Mouse (Mus musculus): ENCODE measurements around the gene Cdc26. TPM values are rescaled to one million over a fixed set of nuclear protein-coding genes. Genes with fewer than 3 reads are reported as not detected.
A peak's percentile ranks its signal among the peaks of the same experiment; 100 is the strongest.

The Cdc26 gene
- 10 to 100 TPM; 46.9 to 49.1 TPM for total RNA-seq (2021)
- long read RNA-seq, experiment 1, transcript Cdc26-201 (4 exons, 819 nt), result major isoform, 19 of 25 reads
- long read RNA-seq, experiment 1, partial matches to known transcripts, result 0 of 25 reads
- long read RNA-seq, experiment 1, other reads (novel, unspliced or antisense), result 3 of 25 reads
- long read RNA-seq, experiment 2, transcript Cdc26-201 (4 exons, 819 nt), result major isoform, 26 of 30 reads
- long read RNA-seq, experiment 2, partial matches to known transcripts, result 0 of 30 reads
- long read RNA-seq, experiment 2, other reads (novel, unspliced or antisense), result 3 of 30 reads

DNA sequence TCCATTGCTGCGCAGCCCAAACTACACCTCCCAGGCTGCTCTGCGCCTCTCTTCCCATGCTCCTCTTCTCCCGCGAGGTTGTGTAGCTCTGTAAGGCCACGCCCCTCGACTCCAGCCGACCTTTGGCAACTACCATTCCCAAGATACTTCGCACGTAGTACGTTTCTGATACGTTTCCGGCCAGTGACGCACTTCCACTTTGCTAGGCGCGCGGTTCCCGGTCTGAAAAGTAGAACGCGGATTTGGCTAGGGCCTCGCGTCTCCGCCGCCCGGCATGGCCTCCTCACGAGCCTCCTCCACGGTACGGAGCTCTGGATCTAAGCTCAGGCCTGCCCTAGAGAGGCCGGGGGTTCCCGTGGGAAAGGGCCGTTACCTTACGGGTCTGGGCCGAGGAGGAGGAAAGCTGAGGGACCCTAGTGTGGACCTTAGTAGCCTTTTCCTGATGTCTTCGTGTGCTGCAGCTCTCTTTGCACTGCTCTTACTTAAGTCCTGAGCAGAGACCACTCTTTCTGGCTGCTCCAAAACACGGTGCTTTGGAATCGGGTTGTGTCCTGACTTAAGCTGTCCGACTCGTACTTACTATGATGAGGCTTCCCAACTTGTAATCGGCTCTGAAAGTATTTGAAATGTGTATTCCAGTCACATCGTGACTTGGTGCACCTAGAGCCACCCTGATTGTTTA lies at the start of gene Cdc26, which contains the start of gene Prpf4:
TSS of gene Cdc26 (minus strand) at position 42 of the 682 bp plus-strand sequence.
TSS of gene Prpf4 (plus strand) at position 197 of the 682 bp plus-strand sequence.
- DNase-seq, result peak; percentile 98 to 99

DNA sequence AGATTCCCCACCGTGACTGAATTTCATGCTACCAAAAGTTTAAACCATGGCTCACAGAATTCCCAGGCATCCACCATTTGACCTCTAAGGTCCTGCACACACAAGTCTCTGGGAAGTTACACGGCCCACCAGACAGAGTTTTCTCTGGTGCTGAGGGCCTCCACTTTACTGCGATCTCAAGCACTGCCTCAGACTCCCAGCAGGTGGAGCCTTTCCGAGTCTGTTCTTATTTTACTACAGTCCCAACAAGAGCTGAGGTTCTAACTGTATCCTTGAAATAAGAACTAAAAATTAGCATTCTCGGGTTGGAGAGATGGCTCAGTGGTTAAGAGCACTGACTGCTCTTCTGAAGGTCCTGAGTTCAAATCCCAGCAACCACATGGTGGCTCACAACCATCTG lies 46.6 kb upstream of the Cdc26 start:
- peak; percentile 22 to 56 for DNase-seq

DNA sequence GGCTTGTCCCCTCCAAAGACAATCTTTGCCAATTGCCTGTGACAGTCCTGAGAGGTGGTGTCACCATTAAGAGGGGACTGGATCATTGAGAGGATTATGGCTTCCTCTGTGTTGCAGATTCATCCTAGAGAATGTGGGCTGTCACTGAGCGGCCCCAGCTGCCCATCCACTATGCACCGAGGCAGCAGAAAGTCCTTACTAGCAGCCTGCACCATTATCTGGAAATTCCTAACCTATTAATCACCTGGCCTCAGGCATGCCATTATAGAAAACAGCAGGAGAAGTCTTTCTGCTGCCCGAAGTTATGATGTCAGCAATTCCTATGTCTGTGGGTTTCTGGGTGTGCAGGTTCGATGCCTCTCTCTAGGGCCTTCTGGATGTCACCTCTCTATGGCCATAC lies 32.5 kb upstream of the Cdc26 start:
- DNase-seq, result no peak

DNA sequence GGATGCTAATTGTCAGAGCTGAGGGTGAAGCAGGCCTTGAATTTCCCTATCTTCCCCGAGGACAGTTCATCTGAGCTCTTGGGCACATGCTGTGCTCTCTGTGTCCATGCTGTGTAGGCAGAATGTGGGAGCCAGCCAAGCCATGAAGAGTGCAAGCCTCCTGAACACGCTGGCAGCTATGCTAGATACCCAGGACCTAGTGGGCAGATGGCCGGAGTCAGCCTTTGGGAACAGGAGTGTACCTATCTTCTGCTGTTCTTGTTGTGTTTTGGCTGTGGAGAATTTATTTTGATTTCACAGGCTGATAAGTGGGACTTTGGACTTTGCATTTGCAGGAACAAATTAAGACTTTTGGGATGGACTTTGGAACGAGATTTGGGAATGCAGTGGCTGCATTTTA lies 32.1 kb upstream of the Cdc26 start:
- DNase-seq, result no peak

DNA sequence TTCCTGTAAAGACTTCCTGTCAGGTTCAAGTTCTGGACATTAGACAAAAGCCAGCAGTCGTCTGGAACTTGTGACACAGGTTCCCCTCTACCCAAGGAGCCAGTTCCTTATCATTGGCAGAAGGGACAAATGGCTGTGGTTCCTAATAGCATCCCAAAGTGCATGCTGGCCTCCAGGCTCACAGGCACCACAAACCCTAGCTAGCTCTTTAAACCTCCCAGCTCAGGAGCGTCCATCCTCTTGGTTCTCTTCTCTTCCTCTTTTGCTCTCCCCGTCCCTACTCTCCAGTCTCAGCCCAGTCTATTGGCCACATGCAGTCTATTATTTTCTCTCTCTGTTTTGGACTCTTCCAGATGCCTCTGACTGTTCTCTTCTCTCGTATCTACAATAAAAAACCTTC lies 31.4 kb upstream of the Cdc26 start:
- DNase-seq, result no peak

DNA sequence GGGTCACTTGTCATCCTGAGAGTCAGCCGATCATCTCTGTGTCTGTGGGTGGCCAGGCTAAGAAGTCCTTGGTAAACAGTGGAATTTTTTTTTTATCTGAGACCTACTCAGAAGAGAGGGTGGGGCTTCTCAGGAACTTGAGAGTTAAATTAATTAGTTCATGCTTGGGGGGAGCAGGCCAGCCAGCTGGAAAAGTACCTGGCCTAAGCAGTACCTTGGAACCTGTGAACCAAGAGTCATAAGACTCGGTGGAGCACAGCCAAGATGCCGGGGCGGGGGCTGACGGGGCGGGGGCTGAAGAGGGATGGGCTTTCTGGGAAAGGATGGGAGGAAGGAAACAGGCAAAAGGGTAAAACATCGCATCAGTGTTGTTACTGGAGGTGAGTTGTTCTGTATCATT lies 29.4 kb upstream of the Cdc26 start:
- DNase-seq, result no peak

DNA sequence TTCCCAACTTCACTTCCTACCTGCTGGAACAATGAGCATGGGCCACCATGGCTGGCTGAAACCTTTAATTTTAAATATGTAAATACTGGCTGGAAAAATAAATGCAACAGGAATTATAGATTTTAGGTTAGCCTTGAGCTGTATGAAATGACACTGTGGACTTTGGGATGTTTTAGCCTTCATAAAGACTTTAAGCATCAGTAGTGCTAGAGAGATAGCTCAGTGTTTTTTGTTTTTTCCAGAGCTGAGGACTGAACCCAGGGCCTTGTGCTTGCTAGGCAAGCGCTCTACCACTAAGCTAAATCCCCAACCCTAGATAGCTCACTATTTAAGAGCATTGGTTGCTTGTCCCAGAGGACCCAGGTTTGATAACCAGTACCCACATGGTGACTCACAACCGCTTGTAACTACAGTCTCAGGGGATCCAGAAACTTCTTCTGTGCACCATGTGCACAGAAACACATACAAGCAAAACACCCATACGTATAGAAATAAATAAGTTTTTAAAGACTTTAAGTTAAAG lies 28.9 kb upstream of the Cdc26 start:
- DNase-seq, result no peak

DNA sequence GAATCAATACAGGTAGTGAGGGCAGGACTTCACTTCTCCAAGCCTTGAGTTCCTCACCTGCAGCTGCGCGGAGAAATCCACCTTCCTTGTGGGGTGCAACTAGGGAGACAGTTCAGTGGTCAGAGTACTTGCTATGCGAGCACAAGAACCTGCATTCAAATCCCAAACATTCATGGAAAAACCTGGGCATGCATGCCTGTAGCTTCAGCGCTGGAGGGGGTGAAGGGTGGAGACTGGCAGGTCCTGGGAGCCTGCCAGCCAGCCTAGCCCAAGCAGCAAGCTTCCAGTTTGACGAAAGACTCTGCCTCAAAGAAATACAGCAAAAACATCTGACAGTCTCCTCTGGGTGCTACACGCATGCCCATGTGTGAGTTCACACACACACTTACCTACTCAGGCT lies 26.6 kb upstream of the Cdc26 start, which contains the start of gene Rnf183:
TSS of gene Rnf183 (minus strand) at position 172 of the 400 bp plus-strand sequence.
- DNase-seq, result no peak

DNA sequence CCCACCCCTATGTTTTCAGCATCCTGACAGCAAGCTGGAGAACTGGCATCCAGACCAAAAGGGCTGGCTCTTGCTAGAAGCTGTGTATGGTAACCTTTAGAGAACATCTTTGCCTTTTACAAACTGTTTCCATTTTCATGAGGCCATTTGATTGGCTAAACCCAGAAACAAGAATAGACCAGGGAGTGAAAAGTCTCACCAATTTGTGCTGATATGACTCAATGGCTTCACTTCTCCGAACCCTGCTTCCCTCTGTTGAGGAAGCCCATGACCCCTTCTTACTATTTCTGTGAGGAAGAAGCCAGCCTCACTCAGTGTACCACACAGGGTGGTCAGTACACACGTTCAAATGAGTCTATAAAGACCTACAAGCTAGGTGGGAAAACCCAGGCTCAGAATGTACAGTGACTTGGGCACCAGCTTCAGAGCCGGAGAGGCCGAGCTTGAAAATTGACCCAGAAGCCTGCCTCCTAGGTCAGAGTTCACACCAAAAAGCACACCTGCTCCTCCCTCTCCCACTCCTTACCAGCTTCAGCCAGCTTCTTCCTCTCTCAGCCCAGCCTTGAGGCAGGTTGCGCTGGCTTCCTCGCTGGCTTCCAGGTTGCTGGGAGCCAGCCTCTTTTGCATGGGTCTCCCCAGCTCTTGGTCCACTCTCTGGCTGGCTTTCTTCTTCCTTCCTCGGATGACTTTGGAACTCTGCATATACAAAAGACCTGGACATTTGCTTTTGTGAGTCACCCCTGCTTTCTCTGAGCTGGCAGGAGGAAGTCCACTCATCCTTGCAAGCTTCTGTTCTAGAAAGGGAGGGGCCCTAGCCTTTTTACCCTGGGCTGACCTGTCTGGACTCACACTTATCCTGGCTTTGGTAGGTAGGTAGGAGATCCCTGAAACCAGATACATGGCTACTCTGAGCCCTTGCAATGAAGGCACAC lies 25.8 kb upstream of the Cdc26 start:
- no peak for DNase-seq

DNA sequence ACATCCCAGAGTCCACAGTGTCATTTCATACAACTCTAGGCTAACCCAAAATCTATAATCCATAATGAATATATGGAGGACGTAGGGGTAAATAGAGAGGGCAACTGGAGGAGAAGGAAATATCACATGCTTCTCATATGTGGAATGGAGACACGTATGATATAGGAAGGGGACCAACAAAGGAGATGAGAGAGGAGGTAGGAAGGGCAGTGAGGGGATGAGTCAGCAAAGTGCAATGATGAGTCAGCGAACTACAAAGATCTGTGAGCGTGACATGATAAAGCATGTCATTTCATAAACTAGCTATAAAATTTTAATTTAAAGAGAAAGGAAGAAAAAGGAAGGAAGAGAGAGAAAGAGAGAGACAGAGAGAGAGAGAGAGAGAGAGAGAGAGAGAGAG lies 23.1 kb upstream of the Cdc26 start:
- no peak for DNase-seq

DNA sequence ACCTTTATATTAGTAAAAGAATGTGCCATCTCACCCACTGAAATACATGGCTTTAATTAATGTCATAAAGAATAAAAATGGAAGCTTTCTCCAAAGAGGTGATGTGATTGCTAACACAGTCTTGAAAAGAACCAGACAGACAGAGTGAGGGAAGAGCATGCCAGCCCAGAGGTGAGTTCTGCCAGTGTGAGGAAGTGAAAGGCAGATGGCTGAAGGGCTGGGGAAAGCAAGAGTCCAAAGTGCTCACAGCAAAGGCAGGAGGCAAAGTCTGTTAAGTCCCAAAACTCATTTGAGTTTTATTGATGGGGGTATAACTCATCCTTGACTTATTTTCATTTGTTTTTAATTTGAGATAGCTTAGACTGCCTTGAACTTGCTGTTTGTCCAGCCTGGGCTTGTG lies 22.2 kb upstream of the Cdc26 start:
- DNase-seq, result no peak

DNA sequence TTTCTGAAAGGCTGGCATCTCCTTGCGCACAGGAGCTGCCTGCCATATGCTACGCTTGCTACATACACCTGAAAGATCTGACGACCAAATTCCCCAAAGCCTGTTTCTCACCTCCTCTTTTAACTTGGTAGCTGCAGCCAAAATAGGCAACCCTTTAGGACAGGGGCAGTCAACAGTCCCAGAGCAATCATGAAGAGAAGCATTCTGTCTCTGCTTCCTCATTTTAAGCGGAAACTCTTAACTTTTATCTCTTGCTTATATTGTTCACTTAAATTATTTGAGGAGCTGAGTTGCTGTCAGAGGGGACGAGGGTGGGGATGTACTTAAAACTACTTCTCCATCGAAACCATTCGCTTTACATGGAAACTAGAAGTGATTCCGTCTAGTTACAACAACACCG lies 21.2 kb upstream of the Cdc26 start:
- no peak for DNase-seq

DNA sequence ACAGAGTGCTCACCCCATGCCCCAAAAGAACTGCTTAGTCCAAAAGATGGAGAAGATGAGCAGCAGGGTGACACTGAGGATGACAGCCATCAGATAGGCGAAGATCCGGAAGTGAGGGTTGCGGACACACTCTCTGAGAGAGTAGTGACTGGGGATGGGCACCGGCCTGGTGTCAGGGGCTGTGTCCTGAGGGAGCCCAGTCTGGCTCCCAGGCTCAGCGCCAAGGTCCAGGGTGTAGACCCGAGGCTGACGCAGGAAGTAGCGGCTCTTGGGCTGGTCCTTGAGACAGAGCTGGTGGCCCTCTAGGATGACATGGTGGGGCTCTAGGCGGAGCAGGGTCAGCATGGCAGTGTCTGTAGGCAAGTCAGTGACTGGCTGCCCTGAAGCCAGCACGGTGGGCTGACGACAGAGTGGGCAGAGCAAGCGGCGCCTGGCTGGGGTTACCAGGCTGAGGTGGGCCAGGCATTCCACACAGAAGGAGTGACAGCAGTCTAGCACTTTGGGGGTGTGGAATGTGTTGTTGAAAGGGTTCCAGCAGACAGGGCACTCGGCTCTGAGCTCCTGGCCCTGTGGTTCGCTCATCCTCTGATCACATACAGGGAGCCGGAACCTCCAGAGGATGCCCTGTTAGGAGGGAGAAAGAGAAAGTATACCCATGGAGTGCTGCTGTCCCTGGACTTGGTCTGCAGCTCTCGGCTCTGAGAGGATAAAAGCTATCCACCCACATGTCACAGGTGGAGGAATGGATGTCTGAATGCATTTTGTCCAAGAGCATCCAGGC lies 19.7 kb upstream of the Cdc26 start:
- DNase-seq, result no peak

DNA sequence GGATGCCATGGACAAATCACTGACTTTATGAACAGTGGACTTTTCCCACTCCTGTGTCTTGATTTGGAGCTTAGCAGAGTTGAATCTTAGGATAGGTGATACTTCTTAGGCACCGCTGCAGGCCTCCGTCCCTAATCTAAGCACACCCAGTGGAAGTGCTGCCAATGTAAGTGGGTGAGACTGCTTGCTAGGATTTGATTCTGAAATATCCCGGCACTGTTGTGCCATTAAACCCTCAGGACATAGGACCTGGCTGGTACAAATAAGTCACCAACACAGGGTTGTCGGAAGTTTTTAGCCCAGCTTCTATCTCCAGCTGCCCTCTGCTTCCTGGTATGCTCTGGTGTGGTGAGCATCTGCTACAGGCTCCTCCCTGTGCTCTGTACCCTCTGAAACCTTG lies 17.4 kb upstream of the Cdc26 start:
- DNase-seq, result no peak

DNA sequence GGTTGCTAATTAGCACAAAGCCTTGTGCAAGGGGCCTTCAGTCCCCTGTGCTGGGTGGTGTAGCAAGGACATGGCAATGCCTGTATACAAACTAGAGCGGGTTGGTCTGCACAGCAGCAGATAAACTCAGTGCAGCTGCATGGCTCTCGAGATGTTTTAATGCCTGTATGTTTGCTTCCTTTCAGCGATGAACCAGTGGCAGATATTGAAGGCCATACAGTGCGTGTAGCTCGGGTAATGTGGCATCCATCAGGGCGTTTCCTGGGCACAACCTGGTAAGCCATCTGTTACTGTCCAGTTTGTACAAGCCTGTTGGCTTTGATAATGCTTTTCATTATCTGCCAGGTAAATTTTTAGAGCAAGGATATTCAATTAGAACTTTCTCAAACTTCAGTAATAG lies 10.6 kb upstream of the Cdc26 start:
- no peak for DNase-seq

DNA sequence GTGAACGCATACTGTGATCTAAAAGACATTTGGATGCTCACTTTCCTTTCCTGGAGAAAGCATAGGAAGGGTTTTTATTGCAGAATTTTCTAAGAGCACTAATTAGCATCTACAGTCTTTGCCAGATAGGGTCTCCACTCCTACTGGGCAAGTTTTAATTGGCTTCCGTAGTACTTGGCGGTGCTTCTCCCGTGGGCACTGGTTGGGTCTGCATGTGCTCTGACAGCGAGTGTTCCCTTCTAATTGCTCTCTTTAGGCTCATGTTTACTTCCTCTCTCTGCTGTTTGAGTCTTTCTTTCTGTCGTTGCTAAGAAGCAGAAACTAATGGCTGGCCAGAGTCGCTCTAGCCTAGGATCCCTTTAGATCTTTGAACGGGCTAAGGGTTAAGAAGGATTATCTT lies 10.0 kb upstream of the Cdc26 start:
- DNase-seq, result no peak

DNA sequence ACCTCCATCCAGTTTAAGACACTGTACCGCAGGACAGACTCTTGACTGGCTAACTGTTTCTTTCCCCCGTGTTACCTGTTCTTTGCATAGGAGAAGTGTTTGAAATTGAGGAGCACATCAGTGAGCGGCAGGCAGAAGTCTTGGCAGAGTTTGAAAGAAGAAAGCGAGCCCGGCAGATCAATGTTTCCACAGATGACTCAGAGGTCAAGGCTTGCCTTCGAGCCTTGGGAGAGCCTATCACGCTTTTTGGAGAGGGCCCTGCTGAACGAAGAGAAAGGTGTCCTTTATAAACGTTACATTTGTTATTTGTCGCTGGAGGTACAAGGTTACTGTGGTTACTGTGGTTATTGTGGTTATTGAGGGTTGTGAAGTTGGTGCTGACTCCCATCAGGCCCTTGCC lies 3.2 kb upstream of the Cdc26 start:
- DNase-seq, result no peak

DNA sequence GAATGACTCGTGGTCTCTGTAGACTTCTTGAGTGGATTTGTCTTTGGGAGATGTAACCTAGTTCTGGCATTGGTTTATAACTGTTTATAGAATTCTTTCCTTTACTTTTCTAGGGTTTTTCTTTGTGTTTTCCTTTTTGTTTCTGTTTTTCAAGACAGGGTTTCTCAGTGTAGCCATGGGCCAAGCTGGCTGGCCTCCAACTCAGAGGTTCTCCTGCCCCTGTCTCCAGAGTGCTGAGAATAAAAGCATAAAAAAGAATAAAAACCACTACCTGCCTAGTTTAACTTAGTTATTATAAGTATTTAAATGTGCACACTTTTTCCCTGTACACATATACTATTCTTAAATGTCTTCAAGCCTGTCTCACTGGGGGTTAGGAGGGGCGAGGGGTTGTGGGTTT lies 1.9 kb upstream of the Cdc26 start:
- no peak for DNase-seq

DNA sequence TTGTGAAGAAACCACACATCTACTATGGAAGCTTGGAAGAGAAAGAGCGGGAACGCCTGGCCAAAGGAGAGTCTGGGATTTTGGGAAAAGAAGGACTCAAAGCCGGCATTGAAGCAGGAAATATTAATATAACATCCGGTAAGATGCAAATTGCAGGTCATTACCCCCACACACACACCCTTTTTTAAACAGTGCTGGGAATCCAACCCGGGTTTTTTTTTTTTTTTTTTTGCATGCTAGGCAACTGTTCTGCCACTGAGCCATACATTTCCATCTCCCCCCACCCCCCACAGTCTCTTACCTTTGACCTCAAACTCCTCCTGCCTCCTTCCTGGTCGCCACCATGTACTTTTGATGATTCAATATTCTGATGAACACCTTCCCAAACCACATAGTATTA lies 1.2 kb upstream of the Cdc26 start:
- no peak for DNase-seq

DNA sequence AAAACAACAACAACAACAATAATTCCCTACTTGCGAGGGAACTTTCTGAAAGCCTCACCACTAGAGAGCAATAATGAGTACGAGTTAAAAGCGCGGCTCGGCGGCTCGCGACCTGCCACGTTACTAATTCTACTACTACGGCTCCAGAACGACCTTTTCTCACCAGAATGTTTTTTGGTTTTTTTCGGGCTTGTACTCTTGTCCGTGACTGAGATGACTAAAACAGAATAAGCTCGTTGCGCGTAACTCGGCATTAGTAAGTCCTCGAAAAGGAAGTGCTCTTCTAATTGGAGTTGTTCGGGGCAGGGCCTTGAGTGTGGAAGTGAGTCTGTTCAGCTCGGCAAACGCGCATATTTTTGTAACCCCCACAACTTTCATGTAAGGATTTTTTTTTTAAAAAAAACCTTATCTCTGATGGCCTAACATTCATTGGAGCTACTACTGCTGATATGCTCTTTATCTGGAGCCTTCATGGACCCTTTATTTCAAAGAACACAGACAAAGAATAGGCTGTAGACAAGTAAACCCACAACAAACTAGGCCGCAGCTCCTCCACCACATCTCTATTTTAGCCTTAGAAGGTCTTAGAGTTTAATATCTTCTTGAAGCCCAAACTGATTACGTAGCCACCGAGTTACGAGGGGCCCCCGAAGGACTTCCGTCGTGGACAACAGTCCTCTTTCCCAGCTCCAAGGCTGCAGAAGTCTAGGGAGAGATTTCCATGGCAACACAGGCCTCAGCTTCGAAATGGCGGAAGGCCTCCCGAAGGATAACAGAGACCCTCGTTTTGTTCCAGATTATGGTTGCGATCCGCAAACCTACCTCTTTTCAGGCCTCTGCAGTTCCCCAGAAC lies 486 bp downstream of the Cdc26 start:
- DNase-seq, result peak; percentile 65 to 82

DNA sequence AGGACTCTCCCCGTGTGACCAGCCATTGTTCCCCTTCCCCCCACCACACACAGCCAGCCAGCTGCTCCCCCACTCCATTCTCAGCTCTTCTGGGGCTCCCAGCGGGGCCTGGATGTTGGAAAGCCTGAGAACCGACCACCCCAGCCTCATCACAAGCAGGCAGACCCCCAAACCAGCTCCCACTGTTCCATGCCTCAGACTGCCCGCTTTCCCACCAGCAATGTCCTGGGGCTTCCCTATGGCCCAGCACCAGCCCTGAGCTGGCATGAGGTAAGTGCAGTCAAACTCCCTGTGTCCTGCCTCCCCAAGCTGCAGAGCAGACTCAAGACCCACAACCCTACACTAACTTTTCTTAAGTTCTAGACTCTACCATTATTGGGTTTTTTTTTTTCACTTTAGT lies 2.3 kb downstream of the Cdc26 start:
- no peak for DNase-seq

Measured in heart, adult 18-20 months (tissue).